Mouse (Mus musculus) R1 (cell line): ENCODE measurements at regions not wholly inside any gene's neighbourhood (a gene's known extent, or its start where the extent isn't known, plus 50 kb on each side); places are given as distances from the start of the nearest gene placed in this dataset.

ENCODE experiments used
- DNase-seq: peaks from one replicate; pipeline ENCODE4 v3.0.0-alpha.2; 2018; ENCODE audit warnings: low read depth, low spot score

DNA sequence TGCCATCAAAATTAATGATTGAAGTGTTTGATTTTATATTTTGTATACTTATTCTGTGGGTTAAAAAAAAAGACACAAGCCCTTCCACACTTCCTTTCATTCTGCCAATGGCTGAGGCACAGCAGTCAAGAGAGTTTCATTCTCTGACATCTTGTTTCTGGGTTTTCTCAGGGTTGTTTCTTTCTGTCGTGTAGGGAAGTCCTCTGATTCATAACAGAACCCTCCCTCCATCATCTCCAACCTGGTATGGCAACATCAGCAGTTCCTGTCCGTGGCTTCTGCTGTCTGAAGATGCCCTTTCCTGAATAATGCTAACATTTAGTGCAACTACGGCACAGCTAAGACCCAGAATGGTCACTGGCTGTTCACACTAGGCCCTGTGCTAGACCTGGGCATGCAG lies 167.3 kb downstream of the Hs3st3b1 start:
- no peak for DNase-seq

DNA sequence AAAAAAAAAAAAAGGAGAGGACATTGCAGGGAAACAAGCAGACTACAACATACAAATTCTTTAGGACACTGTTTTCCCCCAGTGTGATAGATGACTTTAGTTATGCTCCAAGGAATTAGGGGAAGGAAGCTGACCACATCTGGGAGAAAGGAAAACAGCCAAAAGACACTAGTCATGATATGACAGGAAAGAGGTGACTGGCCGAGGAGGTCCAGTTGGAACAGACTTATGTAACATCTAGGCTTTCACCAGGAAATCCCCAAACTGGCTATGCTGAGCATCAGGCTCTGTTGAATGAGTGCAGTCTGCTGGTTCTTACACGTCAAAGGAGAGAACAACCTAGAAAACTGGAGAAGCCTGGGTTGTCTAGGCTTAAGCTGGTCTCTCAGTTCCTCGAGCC lies 163.8 kb downstream of the Hs3st3b1 start:
- DNase-seq, result no peak

DNA sequence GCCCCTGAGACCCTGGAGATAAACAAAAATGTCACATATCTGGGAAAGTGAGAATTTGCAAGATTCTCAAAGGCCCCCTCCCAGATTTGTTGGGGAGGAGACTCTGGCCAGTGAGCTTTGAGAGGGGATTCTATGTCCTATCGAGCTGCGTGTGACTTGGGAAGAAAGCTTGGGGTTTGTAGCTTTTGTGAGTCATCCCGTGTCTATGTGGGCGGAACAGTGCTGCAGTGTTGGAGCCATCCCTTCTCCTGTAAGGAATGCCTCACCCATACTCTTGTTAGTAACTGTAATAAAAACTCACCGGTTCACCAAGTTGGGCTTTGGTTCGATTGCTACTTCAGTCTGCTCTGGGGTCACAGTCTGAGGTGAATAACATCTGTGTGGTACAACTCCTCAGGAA lies 160.5 kb downstream of the Hs3st3b1 start:
- no peak for DNase-seq

DNA sequence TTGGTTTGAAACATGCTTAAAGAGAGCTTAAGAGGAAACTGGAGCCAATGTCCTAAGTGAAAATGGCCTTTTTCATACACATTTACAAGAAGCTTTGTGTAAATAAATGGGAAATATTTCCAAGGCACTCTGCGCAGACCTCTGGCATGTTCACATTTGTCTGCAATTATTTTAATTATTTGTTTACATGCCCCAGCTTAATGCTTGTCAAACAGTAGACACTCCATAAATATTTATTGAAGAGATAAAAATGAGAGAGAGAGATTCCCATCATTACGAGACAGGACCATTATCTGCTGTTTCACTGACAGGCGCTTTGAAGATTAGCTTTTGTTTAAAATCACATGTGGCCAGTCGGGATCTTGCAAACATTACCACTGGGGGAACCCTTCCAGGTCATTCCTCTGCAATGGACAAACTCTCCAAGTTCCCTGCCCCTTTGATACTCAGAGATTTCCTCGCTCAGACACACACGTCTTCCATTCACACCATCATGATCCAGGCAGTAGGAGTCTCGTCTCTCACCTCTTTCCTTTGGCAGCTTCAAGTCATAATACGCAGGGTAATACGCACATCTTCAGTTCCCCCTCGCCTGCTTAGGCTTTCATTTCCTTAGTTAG lies 154.3 kb downstream of the Hs3st3b1 start:
- DNase-seq, result no peak

DNA sequence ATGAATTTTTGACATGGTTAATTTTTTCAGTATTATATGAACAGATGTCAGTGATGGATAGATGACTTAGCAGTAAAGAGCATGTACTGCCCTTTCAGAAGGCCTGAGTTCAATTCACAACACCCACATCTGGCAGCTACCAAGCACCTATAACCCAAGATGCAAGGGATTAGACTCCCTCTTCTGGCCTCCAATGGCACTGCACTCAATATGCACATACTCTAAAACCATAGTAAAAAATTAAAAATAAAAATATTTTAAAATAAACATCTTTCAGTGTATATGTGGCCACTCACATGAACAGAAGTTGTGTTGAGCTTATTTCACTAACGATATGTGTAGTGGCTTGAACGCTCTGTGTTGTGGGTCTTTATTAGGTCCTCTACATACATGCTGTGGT lies 152.4 kb downstream of the Hs3st3b1 start:
- DNase-seq, result peak; percentile 14

DNA sequence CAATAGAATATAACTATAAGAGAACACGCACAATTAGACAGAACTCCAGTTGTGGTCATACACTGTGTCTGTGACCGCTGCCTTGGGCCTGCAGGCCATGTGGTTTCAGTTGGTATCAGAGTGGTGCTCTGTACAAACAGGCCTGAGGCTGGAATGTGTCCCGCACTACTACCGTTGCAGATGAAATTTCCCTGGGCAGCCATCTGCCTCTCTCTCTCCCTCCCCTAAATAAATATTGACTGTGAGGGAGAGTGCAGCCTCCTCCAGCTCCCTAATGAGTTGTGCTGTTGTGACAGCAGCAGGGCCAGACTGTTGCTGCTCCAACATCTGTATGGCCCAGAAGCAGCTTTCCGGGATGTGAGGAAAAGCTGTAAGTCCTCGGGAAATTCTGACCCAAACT lies 146.7 kb downstream of the Hs3st3b1 start:
- DNase-seq, result no peak

DNA sequence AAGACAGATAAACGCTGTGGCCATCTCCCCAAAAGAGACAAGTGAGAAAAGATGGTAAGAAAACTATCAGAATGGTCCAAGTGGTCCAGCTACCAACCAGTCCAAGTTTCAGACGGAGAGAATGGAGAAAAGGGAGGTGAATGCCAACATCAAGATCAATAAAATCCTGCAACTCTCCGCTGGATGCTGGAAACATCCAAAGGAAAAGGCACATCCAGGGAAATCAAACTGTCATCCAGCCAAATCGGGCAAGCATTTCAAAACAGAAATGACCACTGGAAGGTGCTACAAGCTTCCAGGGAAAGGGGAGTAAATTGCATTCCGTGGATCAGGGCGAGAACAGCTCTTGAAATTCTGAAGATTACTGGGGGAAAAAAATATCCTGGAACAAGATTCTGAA lies 142.7 kb downstream of the Hs3st3b1 start:
- DNase-seq, result no peak

DNA sequence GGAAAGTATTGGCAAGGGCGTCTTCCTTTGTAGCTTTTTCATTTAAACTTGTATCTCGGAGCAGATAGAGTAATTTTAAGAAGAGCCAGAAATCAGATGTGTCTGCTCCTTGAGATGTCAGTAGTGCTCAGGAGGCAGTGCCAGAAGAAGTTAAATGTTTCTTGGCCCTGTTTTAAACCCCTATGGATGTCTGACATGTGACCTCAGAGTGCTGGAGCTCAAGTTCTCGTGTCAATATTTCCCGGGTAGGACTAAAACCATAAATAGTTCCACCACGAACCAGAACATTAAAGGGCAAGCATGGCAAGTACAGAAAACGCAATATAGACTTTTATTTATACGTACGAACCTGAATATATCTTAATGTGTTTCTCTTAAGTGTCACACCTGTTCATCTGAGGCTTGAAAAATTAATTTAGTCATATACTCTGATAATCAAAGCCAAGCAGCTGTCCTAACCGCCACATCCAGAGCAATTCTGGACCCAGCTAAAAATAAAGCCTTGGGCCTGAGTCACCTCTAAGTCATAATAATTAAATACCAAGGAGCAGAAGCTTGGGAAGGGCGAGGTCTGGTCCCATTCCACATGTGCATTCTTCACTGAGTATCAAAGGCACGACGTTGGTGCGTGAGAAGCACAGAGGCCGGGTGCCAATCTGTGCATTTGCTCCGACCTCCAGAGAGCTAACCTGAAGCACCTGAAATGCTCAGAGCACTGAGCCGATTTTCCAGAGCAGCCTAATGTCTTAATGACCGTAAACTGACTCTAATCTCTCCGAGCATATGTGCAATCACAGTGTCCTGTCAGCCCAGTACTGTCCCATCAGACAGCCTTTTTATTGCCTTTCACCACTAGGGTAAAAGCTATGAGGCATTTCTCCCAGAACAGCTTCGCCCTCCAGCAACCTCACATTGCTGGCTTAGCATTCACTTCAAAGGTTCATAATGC lies 139.8 kb downstream of the Hs3st3b1 start:
- DNase-seq, result no peak

DNA sequence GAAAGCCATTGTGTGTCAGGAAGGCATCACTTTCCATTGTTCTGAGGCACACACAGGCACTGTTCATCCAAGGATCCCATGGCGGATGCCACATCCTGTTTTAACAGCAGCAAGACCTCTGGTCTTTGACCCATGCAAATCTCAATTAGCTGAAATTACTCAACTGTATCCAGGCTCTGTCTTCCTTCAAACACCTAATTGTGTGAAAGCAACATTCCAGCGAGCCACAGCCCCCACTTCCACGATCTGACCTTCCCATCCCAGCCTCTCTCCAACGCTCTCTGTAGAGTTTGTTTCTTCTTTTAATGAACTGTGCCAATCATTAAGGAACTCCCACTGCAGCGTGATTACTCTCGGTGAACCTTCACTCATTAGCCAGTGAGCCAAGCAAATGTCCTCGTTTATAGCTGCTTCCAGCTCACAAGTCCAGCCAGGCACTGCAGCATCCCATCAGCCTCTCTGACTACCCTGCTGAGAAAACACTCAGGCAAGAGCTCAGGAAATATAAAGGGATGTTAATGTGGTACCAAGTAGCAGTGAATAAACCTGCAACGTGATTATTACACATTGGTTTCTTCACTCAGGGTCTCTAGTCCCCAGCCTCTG lies 136.7 kb downstream of the Hs3st3b1 start:
- DNase-seq, result no peak

DNA sequence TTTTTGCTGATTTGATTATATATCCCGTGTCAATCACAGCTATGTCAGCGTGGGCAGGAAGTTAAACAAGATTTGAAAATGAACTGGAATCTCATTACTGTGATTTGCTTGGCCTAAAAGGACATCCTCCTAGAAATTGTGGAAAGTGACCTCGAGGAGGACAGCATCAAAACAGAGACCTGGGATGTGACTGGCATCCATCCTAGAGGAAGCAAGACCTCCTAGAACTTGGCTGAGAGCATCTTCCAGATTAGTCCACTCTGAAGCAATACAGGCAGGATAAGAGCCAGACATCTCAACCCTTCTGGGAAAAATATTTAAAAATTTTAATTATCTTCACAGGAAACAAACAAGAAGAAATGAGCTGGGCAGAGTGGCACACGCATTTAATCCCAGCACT lies 136.1 kb downstream of the Hs3st3b1 start:
- DNase-seq, result no peak

DNA sequence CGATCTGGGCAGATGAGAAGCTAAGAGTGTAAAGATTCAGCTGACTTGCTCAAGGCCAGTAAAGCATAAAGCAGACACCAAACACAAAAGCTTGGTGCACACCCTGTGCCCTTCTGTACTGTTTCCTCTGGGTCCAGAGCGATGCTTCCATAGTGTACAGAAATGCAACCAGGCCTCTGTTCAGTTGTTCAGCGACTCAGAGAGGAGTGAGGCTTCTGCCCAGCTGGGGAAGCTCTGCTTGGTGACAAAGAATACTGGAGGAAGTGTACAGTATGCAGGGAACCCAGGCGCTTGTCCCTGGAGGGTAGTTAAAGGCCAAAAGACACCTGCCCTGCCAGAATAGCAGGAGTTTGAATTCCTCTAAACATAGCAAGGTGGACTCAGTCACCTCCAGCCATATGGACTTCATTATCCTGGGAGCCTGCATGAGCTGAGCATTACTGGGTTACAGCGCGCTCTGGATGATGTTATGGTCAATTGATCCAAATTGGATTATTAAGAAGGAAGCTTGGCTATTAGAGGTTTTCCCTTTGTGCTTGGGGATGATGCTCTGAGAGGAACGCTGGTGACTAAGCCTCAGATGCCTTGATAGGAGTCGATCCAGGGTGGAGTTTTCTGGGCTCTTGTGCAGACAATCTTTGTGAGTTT lies 132.5 kb downstream of the Hs3st3b1 start:
- no peak for DNase-seq

DNA sequence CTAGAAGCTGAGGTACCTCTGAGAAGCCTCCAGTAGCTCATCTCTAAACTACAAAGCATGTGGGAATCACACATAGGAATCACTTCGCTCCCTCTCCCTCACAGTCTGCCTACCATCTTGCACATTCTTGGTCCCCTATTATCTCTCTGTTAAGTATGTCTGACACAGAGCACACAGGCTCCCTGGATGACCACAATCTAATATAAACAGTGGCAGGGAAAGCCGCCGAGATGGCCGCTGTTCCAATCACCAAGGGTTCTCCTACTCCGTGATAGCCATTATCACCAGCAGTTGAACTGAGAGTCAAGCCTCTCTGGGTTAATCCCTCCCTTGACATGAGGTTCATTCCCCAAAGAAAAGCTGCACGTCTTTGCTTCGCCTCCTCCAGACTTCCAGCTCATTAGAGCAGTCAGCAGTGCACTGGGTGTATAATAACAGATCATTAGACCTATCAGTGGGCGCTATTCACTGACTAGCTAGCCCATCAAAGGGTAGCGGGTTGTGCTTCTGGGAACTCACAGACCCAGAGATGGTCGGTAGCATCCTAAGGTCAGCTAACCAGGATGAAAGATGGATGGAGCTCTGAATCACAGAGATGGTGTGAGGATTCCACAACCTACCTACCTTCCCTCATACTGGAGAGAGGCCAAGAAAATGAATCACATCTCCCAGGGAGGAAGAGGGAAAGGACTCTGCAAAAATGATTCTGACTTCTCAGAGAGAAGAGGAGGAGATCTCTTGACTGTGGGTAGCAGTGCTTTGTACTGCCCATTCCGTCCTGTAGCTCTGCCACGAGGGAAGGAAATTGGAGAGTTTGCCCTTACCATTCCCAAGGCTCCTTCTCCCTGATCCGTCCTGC lies 130.9 kb downstream of the Hs3st3b1 start:
- DNase-seq, result no peak

DNA sequence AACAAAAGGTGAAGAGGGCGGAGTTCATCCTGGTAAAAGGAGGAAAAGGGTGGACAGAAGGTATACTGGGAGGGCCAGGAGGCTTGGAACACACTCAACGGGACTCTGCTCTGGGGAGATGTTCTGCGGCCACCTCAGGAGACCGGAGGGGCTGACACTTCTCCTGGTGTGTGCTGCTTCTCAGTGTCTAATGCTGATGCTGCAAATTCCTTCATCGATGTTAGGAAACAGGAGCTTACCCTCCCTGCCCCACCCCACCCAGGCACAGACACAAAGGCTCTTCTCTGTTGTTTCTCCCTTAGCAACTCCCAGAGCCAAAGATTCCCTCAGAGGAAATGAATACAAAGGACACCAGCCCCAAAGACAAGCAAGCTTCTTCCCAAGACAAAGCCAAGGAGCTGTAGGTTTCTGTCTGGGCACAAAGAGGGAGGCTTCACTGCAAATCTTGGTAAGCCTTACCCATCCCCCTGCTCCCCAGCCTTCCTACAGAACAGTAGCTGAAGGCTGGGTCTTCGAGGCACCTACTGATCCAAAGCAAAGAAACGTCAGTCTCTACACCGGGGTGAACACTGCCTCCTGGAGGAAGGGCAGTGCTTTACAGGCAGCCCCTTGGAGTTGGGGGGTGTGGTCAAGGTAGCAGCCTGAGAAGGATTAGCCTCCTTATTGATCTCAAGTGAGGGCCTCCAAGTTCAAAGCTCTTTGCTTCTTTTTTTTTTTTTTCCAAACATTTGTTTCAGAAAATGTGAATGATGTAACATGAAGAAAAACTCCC lies 128.2 kb downstream of the Hs3st3b1 start:
- peak; percentile 86 for DNase-seq

DNA sequence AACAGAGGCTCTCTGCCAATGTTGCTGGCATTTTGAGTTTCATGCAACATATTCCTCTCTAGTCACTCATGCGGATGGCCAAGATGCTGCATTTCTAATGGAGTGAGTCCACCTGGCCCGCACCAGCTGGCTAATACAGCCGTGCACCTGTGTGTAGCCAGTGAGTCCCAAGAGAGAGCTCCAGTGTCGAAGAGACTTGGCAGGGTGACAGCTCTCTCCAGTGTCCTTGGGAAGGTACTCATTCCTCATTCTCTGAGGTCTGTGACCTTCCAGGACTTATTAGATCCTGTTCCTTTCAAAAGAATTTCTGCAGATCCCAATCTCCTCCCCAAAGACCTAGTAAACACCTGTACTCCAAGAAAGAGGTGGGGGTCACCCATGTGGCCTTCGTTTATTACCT lies 109.9 kb downstream of the Hs3st3b1 start:
- no peak for DNase-seq

DNA sequence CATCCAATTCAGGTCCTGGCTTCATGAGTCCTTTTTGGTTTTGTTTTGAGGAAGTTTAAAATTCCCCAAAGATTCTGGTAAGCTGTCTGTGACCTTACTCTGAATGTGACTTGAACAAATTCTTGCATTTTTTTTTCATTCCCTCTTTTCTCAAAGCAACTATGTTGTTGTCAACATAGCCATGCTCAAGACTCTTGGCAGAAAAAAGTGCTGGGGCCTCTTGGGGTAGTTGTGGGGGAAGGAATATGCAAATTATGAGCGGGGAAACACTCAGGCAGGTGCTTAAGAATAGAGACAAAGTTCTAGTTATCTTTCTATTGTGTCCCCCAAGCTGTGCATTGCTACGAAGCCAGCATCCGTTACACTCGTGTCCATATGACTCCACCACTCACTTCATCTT lies 99.2 kb downstream of the Hs3st3b1 start:
- no peak for DNase-seq

DNA sequence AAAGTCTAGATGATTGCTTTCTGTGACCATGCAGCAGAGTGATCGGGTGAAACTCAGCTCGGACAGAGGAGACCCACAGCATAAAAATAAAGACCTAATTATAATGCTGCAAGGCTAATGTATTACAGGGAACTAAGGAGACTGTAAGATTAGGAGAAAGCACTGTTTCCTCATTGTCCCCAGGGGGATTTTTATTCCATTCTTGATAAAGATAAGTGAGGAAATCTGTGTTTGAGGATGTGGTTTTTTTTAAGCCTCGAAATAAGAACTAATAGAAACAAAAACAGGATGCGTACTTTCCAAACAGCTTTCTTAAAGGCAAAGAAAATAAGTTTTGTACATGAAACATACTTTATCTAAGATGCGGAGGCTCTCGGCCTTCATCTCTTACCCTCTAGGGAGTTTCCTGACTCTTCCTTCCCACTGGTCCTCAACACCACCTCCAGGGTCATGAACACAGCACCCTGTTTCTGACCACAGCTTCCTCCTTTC lies 94.8 kb downstream of the Hs3st3b1 start:
- no peak for DNase-seq

DNA sequence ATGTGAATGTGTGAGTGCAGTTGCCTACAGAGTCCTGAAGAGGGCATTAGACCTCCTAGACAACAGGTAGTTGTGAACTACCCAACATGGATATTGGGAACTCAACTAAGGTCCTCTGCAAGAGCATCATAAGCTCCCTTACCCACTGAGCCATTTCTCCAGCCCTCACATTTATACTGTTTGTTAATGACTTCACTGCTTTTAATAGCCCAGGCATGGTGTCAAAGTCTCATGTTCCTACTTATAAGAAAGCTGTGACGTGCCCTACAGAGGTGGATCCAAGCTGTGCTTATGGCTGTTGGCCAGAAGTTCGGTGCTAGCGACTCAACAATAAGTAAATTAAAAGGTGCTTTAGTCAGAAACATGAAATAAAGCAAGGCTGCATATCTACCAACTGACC lies 88.6 kb downstream of the Hs3st3b1 start:
- DNase-seq, result no peak

DNA sequence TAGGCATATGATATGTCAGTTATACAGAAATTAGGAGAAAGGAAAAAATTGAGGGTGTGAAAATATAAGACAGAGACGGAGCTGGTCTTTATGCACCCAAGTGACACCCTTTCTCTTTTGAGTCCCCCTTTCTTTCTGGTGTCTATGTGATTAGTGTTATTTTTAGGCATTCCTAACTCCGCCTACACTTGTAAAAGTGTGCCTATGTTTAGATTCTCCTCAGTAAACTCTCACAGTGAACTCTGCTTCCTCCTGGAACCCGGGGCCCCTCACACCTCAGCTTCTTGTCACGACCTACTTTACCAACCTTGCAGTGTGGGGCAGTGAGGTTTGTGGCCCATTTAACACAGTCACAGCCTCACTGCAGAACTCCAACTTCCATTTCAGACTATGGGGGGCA lies 88.0 kb downstream of the Hs3st3b1 start:
- no peak for DNase-seq

DNA sequence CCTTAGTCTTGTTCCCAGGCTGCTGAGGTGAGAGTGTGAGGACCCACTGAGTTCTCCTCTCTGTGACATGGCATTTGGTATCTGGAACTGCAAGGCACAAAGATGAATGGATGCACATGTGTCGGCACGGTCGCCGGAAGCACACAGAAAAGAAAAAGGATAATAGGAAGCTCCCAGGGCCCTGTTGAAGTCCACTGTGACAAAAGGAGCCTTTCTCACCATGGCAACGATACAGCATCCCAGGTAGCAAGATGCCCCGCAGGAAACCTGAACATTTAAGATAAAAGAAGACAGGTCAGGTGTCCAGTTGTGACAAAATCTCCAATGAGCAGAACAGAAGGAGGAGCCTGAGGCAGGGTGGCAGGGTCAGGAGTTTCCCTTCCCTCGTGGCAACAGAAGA lies 87.5 kb downstream of the Hs3st3b1 start:
- no peak for DNase-seq
